Mouse (Mus musculus) adrenal gland, postnatal 0 days (tissue): Measurements from ENCODE around the gene Znrf3. TPM values are rescaled to one million over a fixed set of nuclear protein-coding genes. Genes with fewer than 3 reads are reported as not detected.

Source experiments
- polyA plus RNA-seq: library from polyadenylated mRNA; unstranded; fragments of >200 nt; fragmentation: Nextera tagmentation; extraction: Ambion mirVana; gene quantifications from 2 replicates; pipeline ENCODE4 v1.2.1, GENCODE M21; 2015

Gene Znrf3
- polyA plus RNA-seq, result 6.6 and 10.7 TPM in 2 replicates

DNA sequence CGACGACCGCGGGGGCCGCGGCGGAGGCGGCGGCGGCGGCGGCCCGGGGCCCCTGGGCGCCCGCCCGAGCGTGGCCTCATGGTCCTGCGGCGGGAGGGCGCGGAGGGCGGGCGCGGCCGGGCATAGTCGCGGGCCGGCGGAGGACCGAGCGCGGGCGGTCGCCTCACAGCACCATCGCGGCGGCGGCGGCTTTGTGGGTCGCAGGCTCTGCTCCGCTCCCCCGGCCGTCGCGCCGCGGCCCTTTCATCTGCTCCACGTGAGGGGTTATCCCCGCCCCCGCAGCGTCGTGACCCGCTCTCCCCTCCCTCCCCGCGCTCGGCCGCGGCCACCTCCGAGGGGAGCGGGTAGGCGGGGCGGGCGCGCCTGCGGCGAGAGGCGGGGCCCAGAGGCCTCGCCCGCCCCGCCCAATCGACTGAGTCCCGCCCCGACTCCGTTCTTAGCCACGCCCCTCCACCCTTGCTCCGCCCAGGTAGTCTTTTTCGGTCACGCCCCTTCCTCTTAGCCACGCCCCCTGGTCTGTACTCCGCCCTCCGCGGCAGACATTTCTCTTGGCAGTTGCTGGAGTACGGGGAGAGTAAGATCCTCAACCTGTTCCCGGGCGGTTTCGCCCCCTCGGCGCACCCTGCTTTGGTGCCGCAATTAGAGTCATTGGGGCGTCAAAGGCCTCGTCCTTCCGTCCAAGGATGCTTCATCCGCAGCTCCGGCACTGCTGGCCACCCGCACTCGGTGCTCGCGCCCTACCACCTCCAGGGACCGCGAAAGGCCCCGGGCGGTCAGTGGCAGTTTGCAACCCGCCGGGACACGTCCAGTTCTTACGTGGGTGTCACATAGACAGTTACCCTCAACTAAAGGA is at the start of gene Znrf3:
Gene Znrf3 (minus strand): TSS at position 249 of the 853 bp plus-strand sequence.

GRCm38 (mm10) chr11:5261508-5262392 is 182.9 kb downstream of the Znrf3 start, which contains the start of gene Kremen1:
Gene Kremen1 (minus strand): TSS chr11:5261558.

Other genes with a start within 250 kb of the Znrf3 start
- 7.2 and 7.9 TPM in 2 replicates for gene Kremen1, start 183.3 kb downstream of the Znrf3 start, polyA plus RNA-seq
- 141 and 175 TPM in 2 replicates for gene Xbp1, start 75.8 kb upstream of the Znrf3 start, polyA plus RNA-seq
- 12.5 and 13.3 TPM in 2 replicates for gene Ccdc117, start 97.3 kb upstream of the Znrf3 start, polyA plus RNA-seq
- gene Ankrd36, start 124.8 kb upstream of the Znrf3 start, polyA plus RNA-seq, result 0.33 TPM in 1 of 2 replicates, not detected in the other